Mouse (Mus musculus) embryonic stem cell, embryonic (primary cell): ENCODE results near the gene Wdr70.
"Not testable (repeated sequence)": the region's sequence is repeated elsewhere in the genome, so short reads cannot be mapped to it uniquely, and the experiment has no call there.

ENCODE experiments used
- CTCF ChIA-PET, 4 experiments: fragments of 300-600 bp in 2 of 4; fragments of 350-600 bp in 2 of 4; sonication (Branson Sonifier 250); formaldehyde crosslinking; loops; one replicate each; lab custom pipeline; 2022; ENCODE audit warnings: inconsistent platforms in 2 of 4; lab: Charles Lee
- POLR2A ChIA-PET, 4 experiments: fragments of 300-600 bp in 2 of 4; fragments of 350-600 bp in 2 of 4; sonication (Branson Sonifier 250); formaldehyde crosslinking; loops; one replicate each; lab custom pipeline; 2022; ENCODE audit warnings: antibody characterized with exemption in 4 of 4, inconsistent platforms in 1 of 4; lab: Charles Lee

Wdr70 gene

GRCm38 (mm10) chr15:8098774-8099749 lies at the start of gene Wdr70:
Gene Wdr70 (minus strand): TSS chr15:8099209.
- ChIA-PET CTCF (interaction anchor here in 2 of 4 experiments (0.7 to 1.1 kb wide), 3 partner anchors 9 to 27 kb away, joined by 3 to 5 read pairs (median 3); no protein-coding TSS in a partner anchor), POLR2A (interaction anchor here in 3 of 4 experiments (0.7 to 3.4 kb wide), 11 partner anchors 9 to 1047 kb away, joined by 3 to 36 read pairs (median 4); partner anchors contain the start of gene Nup155 (in 2 of the 3))

- POLR2A ChIA-PET, result interaction anchor here in 1 of 4 experiments (0.7 to 6.2 kb wide), 4 partner anchors 9 to 26 kb away, joined by 3 to 39 read pairs (median 8); no protein-coding TSS in a partner anchor
These were observed 36.6 kb upstream of the Wdr70 start for GRCm38 (mm10) chr15:8135606-8136005.

DNA sequence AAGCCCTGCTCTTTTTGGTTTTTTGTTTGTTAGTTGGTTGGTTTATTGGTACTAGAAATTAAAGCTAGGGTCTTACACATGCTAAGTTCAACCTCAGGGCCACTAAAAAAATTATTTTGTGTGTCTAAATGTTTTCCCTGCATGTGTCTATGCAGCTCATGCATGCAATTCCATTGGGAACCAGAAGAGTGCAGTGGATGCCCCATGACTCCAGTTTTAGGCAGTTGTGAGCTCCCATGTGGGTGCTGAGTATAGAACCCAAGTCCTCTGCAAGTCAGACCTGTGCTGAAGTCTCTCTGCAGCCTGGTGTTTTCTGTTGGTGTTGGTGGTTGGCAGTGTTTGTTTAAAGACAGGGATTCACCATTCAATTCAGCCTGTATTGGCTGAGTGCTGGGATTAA lies 32.8 kb upstream of the Wdr70 start:
- ChIA-PET CTCF (interaction anchor here in 3 of 4 experiments (0.6 to 1.6 kb wide), 4 partner anchors 9 to 1386 kb away, joined by 3 read pairs; no protein-coding TSS in a partner anchor), POLR2A (interaction anchor here in 3 of 4 experiments (0.7 to 6.2 kb wide), 11 partner anchors 9 to 30 kb away, joined by 3 to 39 read pairs (median 4); partner anchors contain the start of gene Nup155 (in 1 of the 3))

More at GRCm38 (mm10) chr15:8135606-8136005, 36.6 kb upstream of the Wdr70 start:
- CTCF ChIA-PET, result no interaction called here

GRCm38 (mm10) chr15:8131268-8131667 lies 32.3 kb upstream of the Wdr70 start:
- ChIA-PET CTCF (interaction anchor here in 3 of 4 experiments (0.6 to 1.6 kb wide), 3 partner anchors 9 to 1386 kb away, joined by 3 read pairs; no protein-coding TSS in a partner anchor), POLR2A (interaction anchor here in 2 of 4 experiments (0.7 to 6.2 kb wide), 10 partner anchors 9 to 31 kb away, joined by 3 to 39 read pairs (median 4); no protein-coding TSS in a partner anchor)

GRCm38 (mm10) chr15:8129281-8129680 lies 30.3 kb upstream of the Wdr70 start:
- CTCF ChIA-PET, result interaction anchor here in 1 of 4 experiments (1.0 kb wide), 1 partner anchor 14 kb away, joined by 3 read pairs; no protein-coding TSS in a partner anchor
- POLR2A ChIA-PET, result interaction anchor here in 2 of 4 experiments (1.5 to 6.2 kb wide), 6 partner anchors 9 to 33 kb away, joined by 3 to 58 read pairs (median 34); no protein-coding TSS in a partner anchor

DNA sequence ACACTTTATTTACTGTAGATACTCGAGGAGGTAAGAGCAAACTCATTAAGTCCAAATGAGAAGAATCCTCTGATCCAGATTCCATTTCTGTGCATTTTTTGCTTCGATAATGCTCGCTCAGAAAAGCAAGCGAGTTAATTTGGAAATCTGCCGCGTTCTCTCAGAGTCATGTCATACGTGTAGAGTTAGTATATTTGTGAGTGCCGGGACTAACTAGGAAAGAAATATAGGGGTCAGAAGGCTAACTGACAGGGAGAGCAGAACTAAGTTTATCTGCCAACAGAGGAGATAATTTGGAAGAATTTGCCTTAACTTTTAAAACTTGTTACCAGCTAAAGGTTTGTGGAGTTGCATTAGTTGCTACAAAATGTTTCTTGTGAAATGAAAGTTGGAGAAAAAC lies 10.8 kb upstream of the Wdr70 start:
- POLR2A ChIA-PET, result interaction anchor here in 3 of 4 experiments (0.5 to 9.8 kb wide), 26 partner anchors 8 to 1402 kb away, joined by 3 to 79 read pairs (median 5); partner anchors contain the start of gene Cplane1 (in 1 of the 3)
- CTCF ChIA-PET, result interaction anchor here in 1 of 4 experiments (1.1 kb wide), 1 partner anchor 38 kb away, joined by 3 read pairs; no protein-coding TSS in a partner anchor

DNA sequence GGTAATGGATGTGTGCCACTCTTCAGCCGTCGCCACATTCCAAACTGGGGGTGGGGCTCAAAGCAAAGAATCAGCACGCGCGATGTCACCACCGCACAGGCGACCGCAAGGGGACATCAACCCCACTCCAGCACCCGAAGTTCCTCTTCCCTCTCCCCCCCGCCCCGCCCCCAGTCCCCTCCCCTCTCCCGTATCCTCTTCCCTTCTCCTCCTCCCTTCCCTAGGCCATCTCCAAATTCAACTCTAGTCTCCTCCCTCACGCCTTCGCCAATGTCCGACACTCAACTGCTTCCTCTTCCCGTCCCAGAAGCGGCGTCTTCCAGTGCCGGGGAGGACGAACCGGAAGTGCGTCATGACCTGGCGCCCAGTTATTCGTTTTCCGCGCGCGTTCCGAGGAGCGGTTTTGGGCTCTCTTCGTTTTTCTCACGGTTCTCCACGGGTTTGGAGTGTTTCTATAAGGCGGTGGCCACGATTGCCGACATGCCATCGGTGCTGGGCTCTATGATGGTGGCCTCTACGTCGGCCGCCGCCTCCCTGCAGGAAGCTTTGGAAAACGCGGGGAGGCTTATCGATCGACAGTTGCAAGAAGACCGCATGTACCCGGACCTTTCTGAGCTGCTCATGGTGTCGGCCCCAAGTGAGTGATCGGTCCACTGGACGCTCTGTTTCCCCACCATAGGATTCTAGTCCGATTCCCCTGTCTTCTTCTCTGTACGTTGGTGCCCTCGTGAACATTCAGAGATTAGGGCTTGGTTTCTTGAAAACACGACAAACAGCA lies 10.1 kb upstream of the Wdr70 start, which contains the start of gene Nup155:
Nup155 (plus strand) TSS at position 308 of the 778 bp plus-strand sequence.
- POLR2A ChIA-PET, result interaction anchor here in 3 of 4 experiments (0.5 to 9.8 kb wide), 26 partner anchors 8 to 1402 kb away, joined by 3 to 79 read pairs (median 5); partner anchors contain the start of gene Cplane1 (in 1 of the 3)
- CTCF ChIA-PET, result interaction anchor here in 1 of 4 experiments (1.1 kb wide), 1 partner anchor 38 kb away, joined by 3 read pairs; no protein-coding TSS in a partner anchor

DNA sequence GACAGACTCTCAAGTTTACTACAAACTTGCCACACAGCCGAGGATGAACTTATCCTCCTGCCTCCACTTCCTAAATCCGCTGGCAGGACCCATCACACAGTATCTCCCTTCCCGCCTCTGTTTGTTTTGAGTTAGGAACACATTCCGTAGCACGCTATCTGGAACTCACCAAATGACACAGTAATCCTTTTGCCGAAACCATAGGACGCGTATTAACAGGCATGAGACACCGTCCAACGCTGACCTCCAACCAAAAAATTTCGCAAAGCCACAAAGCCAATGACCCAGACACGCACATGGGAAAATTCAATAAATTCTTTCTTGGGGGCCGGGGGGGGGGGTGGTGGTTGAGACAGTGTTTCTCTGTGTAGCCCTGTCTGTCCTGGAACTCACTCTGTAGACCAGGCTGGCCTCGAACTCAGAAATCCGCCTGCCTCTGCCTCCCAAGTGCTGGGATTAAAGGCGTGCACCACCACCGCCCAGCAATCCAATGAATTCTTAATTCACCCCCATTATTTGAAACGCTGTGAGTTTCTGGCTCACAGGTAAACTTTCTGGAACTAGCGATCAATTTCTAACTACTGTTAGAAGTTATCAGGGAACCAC lies 9.5 kb upstream of the Wdr70 start:
- POLR2A ChIA-PET, result interaction anchor here in 2 of 4 experiments (1.2 to 2.8 kb wide), 4 partner anchors 10 to 20 kb away, joined by 3 to 11 read pairs (median 4); partner anchors contain the start of gene Wdr70 (in 1 of the 2)
- CTCF ChIA-PET, result no interaction called here

DNA sequence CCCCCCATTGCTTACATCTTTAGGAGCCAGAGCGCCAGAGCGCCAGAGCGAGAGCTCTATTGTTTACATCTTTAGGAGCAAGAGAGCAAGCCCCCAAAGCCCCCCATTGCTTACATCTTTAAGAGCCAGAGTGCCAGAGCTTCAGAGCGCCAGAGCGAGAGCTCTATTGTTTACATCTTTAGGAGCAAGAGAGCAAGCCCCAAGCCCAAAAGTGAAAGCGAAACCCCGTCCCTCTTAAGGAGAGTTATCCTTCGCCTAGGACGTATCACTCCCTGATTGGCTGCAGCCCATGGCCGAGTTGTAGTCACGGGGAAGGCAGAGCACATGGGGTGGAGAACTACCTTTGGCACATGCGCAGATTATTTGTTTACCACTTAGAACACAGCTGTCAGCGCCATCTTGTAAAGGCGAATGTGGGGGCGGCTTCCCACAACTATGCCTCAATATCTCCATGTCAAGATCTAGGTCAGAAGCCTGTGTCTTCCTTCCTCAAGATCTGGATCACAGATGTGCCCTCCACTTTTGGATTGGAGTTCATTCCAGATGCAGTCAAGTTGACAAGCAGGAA lies 3.0 kb upstream of the Wdr70 start:
- CTCF ChIA-PET, result not testable (repeated sequence)
- POLR2A ChIA-PET, result interaction anchor here in 1 of 4 experiments (1.5 to 2.9 kb wide), 2 partner anchors 8 to 15 kb away, joined by 3 to 11 read pairs; partner anchors contain the start of gene Nup155

GRCm38 (mm10) chr15:8097853-8098252 lies 1.2 kb downstream of the Wdr70 start:
- POLR2A ChIA-PET, result interaction anchor here in 1 of 4 experiments (1.0 to 3.4 kb wide), 5 partner anchors 10 to 51 kb away, joined by 3 to 36 read pairs (median 4); partner anchors contain the start of gene Nup155
- CTCF ChIA-PET, result no interaction called here

DNA sequence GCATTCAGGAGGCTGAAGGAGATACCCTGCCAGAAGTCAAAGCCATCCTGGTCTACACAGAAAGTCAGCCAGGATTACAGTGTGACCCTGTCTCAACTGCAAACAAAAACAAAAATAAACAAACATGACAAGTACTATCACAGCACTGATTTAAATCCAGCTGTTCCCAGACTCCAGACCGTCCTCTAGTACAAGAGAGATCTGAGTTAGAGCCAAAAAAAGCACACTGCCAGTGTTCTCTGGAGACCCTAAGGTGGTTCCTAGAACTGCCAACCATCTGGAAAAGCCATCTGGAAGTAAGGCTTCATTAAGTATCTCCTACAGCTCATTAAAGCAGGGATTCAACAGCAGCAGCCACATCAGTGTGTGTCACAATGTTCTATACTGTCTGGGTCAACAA lies 6.3 kb downstream of the Wdr70 start:
- POLR2A ChIA-PET, result interaction anchor here in 1 of 4 experiments (1.3 kb wide), 1 partner anchor 34 kb away, joined by 7 read pairs; no protein-coding TSS in a partner anchor
- CTCF ChIA-PET, result not testable (repeated sequence)

- ChIA-PET POLR2A (interaction anchor here in 2 of 4 experiments (0.8 to 2.0 kb wide), 5 partner anchors 10 to 71 kb away, joined by 3 to 8 read pairs (median 5); partner anchors contain the start of gene Nup155 (in 1 of the 2)), CTCF (interaction anchor here in 1 of 4 experiments (1.8 kb wide), 1 partner anchor 8 kb away, joined by 5 read pairs; the partner anchor contains the start of gene Wdr70)
These were observed 8.3 kb downstream of the Wdr70 start for GRCm38 (mm10) chr15:8090685-8091084.

GRCm38 (mm10) chr15:8088715-8089114 lies 10.3 kb downstream of the Wdr70 start:
- ChIA-PET POLR2A (interaction anchor here in 2 of 4 experiments (0.5 to 5.0 kb wide), 15 partner anchors 8 to 539 kb away, joined by 3 to 36 read pairs (median 4); partner anchors contain the start of gene Nup155 (in 2 of the 2)), CTCF (interaction anchor here (0.6 to 1.8 kb wide), 6 partner anchors 8 to 1104 kb away, joined by 3 to 6 read pairs (median 4); partner anchors contain the start of gene Wdr70 (in 1 of the 4))

- POLR2A ChIA-PET, result interaction anchor here in 2 of 4 experiments (0.5 to 5.0 kb wide), 7 partner anchors 8 to 74 kb away, joined by 3 to 36 read pairs (median 4); partner anchors contain the start of gene Nup155 (in 1 of the 2)
- CTCF ChIA-PET, result interaction anchor here in 1 of 4 experiments (1.6 kb wide), 1 partner anchor 106 kb away, joined by 10 read pairs; no protein-coding TSS in a partner anchor
These were observed 11.7 kb downstream of the Wdr70 start for GRCm38 (mm10) chr15:8087293-8087692.

- ChIA-PET POLR2A (interaction anchor here in 1 of 4 experiments (1.3 to 2.0 kb wide), 2 partner anchors 11 to 15 kb away, joined by 4 read pairs; no protein-coding TSS in a partner anchor), CTCF (no interaction called here)
These were observed 16.9 kb downstream of the Wdr70 start for GRCm38 (mm10) chr15:8082139-8082538.

- POLR2A ChIA-PET, result interaction anchor here in 2 of 4 experiments (1.0 to 1.1 kb wide), 2 partner anchors 18 to 26 kb away, joined by 3 read pairs; partner anchors contain the start of gene Wdr70 (in 1 of the 2)
- CTCF ChIA-PET, result not testable (repeated sequence)
These were observed 25.9 kb downstream of the Wdr70 start for GRCm38 (mm10) chr15:8073159-8073558.
